Mouse (Mus musculus): ENCODE measurements at regions not wholly inside any gene's neighbourhood (a gene's known extent, or its start where the extent isn't known, plus 50 kb on each side); places are given as distances from the start of the nearest gene placed in this dataset.

GRCm38 (mm10) chr9:33769811-33770210 is 715.9 kb upstream of the Kirrel3 start:
- no peak for DNase-seq (ENCODE audit: extremely low spot score, low spot score)

- no peak for DNase-seq (ENCODE audit: extremely low spot score, low spot score)
Measured at GRCm38 (mm10) chr9:33774178-33774577, 711.5 kb upstream of the Kirrel3 start.

DNA sequence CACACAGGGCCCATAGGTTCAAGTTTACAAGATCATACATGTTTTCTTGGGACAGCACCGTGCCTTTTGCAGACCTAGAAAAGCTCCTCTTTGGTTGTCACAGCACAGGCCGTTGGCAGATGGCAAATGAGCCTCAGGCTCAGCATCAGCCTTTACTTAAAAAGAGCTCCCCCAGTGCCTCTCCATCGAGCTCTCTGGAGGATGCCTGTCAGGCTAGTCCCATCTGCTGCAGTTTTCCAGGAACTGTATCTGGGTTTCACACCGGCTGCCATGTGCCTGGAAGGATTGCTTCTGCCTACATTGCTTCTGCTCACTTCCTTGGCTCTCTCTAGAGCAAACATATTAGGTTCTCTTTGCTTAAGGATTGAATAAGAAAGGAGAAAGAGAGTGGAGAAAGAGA is 695.1 kb upstream of the Kirrel3 start:
- no peak for DNase-seq (ENCODE audit: extremely low spot score, low spot score)

GRCm38 (mm10) chr9:33800250-33800649 is 685.4 kb upstream of the Kirrel3 start:
- no peak for DNase-seq (ENCODE audit: extremely low spot score, low spot score)

- no peak for DNase-seq (ENCODE audit: extremely low spot score, low spot score)
Measured at GRCm38 (mm10) chr9:33800763-33801162, 684.9 kb upstream of the Kirrel3 start.

DNA sequence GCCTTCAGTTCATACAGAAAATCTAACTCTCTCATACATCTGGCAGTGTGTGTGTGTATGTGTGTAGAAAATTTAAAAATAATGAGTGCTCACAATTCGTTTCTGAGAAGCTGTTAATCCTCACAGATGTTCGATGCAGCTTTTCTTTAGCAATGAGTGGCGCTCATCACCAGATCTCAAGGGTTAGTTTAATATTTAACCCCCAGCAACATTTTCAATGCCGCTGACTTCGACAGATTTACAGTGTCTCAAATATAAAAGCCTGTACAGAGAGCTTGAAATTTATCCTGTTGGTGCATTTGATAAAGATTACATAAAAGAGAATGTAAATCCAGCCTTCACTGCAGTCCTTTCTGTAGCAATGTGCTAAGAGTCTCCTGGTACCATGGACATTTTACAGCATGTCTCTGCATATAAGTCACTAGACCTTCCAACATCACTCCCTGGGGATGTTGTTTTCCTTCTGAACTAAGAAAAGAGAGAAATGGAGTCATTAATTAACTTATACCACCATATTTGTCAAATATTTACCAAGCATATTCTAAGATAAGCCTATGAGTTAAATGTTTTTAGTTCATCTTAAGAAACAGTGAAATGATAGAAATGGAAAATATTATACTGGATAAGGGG is 670.8 kb upstream of the Kirrel3 start:
- DNase-seq (ENCODE audit: extremely low spot score, low spot score): no peak

DNA sequence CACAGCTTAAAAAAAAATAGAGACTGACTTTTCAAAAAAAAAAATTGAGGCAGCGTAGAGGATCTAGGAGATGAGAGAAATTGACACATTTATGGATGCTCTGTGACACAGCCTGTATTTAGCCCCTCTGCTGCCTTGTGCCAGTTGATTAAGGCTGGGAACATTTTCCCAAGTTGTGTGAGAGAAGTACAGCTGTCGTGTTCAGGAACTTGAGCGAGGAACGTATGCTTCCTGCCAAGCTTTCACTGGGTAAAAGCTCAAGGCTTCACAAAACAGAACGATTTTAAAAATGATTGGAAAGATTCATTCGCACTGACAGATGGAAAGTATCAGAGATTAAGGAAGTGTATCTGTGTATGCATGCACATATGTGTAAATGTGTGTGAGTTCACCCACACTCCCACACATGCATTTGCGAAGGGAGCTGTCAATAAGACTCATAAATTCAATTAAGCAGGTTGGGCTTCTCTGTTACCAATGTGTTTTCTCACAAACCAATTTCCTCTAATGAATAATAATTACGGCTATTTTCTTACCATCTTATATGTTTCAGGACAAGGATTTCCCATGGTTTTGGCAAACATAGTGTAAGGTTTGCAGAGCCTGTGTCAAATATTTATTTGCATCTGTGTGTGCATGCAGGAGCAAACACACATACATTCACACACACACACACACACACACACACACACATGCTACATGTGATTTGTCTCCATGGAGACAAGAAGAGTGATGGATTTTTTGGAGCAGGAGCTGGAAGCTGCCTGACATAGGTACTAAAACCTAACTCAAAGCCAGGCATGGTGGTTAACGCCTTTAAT is 662.9 kb upstream of the Kirrel3 start:
- no peak for DNase-seq (ENCODE audit: extremely low spot score, low spot score)

GRCm38 (mm10) chr9:33826116-33826515 is 659.6 kb upstream of the Kirrel3 start:
- DNase-seq (ENCODE audit: extremely low spot score, low spot score): no peak

- DNase-seq (ENCODE audit: extremely low spot score, low spot score): no peak
Measured at GRCm38 (mm10) chr9:33827409-33827808, 658.3 kb upstream of the Kirrel3 start.

GRCm38 (mm10) chr9:33837666-33838380 is 647.9 kb upstream of the Kirrel3 start:
- no peak for DNase-seq (ENCODE audit: extremely low spot score, low spot score)

GRCm38 (mm10) chr9:33849623-33850022 is 636.1 kb upstream of the Kirrel3 start:
- no peak for DNase-seq (ENCODE audit: extremely low spot score, low spot score)

- DNase-seq (ENCODE audit: extremely low spot score, low spot score): no peak
Measured at GRCm38 (mm10) chr9:33850024-33850423, 635.7 kb upstream of the Kirrel3 start.

DNA sequence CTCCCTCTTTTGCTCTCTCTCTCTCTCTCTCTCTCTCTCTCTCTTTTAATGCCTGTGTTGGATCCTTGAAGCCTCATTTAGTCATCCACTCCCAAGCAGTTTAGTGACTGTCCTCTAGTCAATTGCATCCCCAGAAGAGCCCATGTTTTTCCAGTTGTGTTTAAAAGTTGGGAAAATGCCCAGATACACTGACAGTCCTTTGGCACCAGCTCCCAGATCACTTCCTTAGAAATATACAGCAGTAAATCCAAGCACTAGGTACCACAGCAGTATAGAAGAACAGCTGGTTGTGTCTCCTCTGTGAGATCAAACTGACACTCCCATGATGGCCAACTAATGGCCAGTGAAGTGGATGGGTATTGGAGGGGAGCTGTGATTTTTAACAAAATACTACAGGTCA is 634.7 kb upstream of the Kirrel3 start:
- DNase-seq (ENCODE audit: extremely low spot score, low spot score): no peak

GRCm38 (mm10) chr9:33856169-33856568 is 629.5 kb upstream of the Kirrel3 start:
- DNase-seq (ENCODE audit: extremely low spot score, low spot score): peak; percentile 32

DNA sequence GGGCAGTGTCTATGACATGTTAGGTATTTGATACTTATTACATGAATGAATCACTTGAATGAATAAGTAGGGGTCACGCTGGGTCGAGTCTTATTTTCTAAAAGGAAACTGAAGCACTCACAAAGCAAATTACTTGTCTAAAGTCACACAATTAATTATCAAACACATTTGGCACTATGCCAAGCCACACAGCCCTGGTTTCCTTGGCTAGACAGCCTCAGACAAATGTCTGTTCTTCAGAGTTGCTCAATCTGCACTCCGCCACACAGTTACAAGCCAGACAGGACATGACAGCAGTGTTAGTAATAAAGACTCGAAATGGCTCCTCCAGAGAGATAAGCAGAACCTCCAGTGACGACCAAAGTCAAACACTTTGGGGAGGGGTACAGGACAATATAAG is 627.2 kb upstream of the Kirrel3 start:
- DNase-seq (ENCODE audit: extremely low spot score, low spot score): no peak

- DNase-seq (ENCODE audit: extremely low spot score, low spot score): no peak
Measured at GRCm38 (mm10) chr9:33868666-33869065, 617.0 kb upstream of the Kirrel3 start.

DNA sequence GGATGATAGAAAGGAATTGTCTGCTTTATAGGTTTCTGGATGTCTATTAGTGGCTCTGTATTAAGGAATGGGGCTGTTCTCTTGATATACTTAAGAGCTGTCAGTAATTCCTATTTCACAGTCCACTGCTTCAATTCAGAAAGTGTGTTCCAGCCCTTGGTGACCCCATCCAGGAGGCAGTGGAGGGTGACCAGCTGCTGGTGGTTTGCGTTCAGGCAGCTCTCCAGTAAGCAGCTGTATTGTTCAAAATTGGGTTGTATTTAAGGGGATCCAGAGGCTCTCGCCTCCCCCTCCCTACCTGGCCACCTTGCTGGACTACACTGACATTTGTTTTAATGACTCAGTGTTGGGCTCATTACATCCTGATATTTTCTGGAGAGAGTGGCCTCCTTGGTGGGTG is 598.4 kb upstream of the Kirrel3 start:
- DNase-seq (ENCODE audit: extremely low spot score, low spot score): no peak

DNA sequence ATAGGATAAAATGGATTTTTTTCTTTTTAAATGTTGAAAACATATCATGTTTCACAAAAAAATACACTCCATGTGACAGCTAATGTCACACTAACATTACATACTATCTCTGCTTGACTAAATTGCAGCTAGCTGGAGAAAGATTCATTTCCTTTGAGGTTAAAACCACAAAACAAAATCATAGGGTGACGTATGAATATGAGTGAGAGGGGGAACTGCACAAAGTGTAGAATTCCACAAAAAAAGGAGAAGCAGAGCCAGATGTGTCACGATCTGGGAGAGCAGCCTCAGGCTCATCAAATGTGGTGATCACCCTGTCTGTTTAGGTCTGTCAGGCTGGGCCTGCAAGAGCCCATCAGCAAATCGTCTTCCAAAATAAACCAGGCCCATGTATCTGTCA is 593.7 kb upstream of the Kirrel3 start:
- no peak for DNase-seq (ENCODE audit: extremely low spot score, low spot score)

DNA sequence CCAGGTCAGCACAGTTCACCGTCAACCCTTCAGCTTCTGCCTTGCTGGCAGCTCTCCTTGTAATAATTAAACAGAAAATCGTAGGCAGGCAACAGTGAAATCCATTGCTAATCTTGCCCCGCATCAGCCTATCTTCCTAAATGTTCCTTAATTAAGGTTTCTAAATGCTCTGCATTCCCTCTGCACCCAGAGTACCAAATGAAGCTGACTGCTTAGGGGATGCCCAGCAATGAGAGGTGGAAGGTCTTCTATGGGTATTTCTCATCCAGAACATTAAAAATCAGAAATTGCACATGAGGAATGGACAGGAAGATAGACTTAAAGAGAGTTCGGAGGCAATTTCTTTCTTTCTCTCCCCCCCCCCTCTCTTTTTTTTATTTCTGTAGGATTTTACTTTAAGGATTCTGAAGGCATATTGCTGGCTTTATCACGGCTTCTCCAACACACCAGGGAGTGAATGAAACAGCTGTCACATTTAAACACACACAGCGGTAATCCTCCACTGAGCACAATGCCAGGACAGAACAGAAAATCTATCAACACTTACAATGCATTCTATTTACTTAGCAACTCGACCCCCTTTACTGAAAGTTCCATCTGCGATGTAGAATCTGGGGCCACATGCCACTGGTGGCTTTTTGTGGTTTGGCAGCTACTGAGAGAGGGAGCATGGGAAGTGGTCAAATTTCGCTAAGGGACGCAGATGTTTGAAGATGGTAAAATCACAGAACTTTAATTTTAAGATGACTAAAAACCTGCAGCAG is 584.2 kb upstream of the Kirrel3 start:
- no peak for DNase-seq (ENCODE audit: extremely low spot score, low spot score)

GRCm38 (mm10) chr9:33903991-33904570 is 581.6 kb upstream of the Kirrel3 start:
- DNase-seq (ENCODE audit: extremely low spot score, low spot score): no peak

GRCm38 (mm10) chr9:33914919-33915318 is 570.8 kb upstream of the Kirrel3 start:
- no peak for DNase-seq (ENCODE audit: extremely low spot score, low spot score)

All from neural tube, embryonic 10.5 days (tissue).